Mouse (Mus musculus) cerebellum, adult 2 months (tissue): Measurements from ENCODE around the gene Dnajc1.

ENCODE experiments used
- CTCF ChIP-seq: fragments of 200-500 bp; IDR thresholded peaks from 2 replicates; pipeline ENCODE4 v1.5.1; 2011; ENCODE audit warnings: low read depth, mild to moderate bottlenecking, control low read depth, low read length, moderate library complexity, borderline replicate concordance; ENCODE audit not compliant: insufficient read depth
- POLR2A ChIP-seq: fragments of 200-500 bp; IDR thresholded peaks from 2 replicates; pipeline ENCODE4 v1.6.1; 2011; ENCODE audit warnings: low read length, control low read depth, borderline replicate concordance; ENCODE audit not compliant: insufficient read depth

DNA sequence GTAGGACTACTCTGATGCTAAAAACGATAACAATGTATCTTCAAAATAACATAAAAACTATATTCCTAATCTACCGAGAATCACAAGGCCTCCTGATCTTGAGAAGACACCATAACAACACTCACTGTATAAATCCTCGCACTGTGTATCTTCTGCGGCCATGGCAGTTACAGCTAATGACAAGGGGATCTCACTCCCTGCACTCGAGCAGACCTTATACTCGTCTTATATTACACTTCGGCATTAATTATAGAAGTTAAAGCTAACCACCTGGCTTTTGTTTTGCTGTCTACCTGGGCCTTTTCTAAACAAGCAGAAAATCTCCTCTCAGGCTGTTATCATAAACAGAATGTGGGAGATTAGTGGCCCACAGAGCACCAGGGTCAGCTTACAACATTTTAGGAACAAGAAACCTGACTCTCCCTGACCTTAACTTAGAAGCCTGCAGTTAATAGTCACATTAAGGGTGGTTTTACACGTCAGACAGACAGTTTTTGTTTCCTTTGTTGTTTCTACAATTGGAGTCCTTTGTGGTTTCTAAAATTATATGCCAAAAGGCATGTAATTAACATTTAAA, 164.1 kb downstream of the Dnajc1 start:
- TF ChIP-seq CTCF (no peak), POLR2A (no peak)
